Mouse (Mus musculus): ENCODE data around the gene Gm20388.

GRCm38 (mm10) chr8:122283356-122284202 is 2372.9 kb downstream of the Gm20388 start:
- TF ChIP-seq POLR2A (IDR thresholded peaks at IDR 0.05; ENCODE audit: low read depth, low read length): no peak
- TF ChIP-seq CTCF (conservative IDR thresholded peaks at IDR 0.05; ENCODE audit: insufficient read depth, insufficient read length, low read depth, low read length): no peak

All from kidney, adult 2 months (tissue).